Mouse (Mus musculus) adrenal gland, postnatal 14 days (tissue): ENCODE results near the gene Vpreb2. TPM values are rescaled to one million over a fixed set of nuclear protein-coding genes. Genes with fewer than 3 reads are reported as not detected.
"Not testable (repeated sequence)": the region's sequence is repeated elsewhere in the genome, so short reads cannot be mapped to it uniquely, and the experiment has no call there.

Experiments
- DNase-seq: peaks from one replicate; pipeline ENCODE4 v3.0.0; 2021; ENCODE audit warnings: mixed read lengths
- long read RNA-seq, 2 experiments: library from polyadenylated mRNA; stranded (forward); transcript quantifications; one replicate each; pipeline ENCODE4 v2.0.0; 2021
- total RNA-seq: library from RNA; stranded (reverse); gene quantifications from 2 replicates; pipeline ENCODE4 v1.2.3, GENCODE M21; 2021

The Vpreb2 gene
- total RNA-seq: not detected in 2 replicates
- long read RNA-seq, experiment 1: 0 reads
- long read RNA-seq, experiment 2: 0 reads

GRCm38 (mm10) chr16:17980128-17980527 is at the start of gene Vpreb2:
Gene Vpreb2, plus strand, starts transcription at chr16:17980428.
- DNase-seq: no peak

- no peak for DNase-seq
Observed at GRCm38 (mm10) chr16:17931906-17932460, 48.2 kb upstream of the Vpreb2 start.

- no peak for DNase-seq
Observed at GRCm38 (mm10) chr16:17933594-17934444, 46.4 kb upstream of the Vpreb2 start.

GRCm38 (mm10) chr16:17934445-17934910 is 45.8 kb upstream of the Vpreb2 start:
- peak; percentile 61 for DNase-seq

GRCm38 (mm10) chr16:17936776-17937175 is 43.5 kb upstream of the Vpreb2 start:
- peak; percentile 63 for DNase-seq

GRCm38 (mm10) chr16:17938187-17938586 is 42.0 kb upstream of the Vpreb2 start:
- DNase-seq: no peak

DNA sequence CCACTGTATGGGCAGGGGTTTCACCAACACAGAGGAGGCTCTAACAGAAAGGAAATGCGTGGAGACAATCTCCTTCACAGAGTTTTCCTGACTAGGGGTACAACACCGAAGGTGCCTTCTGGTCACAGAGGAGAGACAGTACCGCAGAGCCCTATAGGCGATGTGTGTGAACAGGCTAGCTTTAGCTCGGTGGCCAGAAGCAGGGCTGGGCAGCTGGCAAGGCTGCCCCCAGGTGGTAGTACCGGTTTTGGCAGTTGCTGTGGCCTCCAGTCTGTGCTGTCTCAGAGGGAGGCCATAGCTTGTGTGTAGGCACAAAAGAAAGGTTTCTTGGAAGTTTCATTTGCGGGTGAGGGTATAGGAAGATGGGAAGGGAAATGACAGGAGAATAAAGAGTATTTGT is 41.4 kb upstream of the Vpreb2 start:
- peak; percentile 83 for DNase-seq

DNA sequence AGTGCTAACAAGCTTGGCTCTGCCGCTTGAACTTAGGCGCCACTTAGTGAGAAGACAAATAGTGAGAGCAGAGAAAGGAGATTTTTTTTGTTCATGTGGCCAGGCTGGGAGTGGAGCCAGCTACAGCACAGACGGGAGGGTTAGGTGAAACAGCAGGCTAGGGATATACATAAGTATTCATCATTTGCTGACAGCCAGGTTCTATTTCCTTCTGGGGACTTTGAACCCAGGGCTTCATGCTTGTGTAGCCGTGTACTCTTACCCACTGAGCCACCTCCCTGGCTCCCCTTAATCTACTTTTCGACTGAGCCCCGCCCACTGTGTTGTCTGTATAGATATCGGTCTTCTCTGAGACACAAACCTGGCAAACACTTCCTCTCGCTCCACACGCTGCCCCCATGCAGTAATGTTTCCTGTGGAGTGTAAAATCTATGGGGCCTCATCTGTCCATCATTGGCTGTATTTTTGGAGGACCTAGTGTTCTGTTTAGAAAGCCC is 40.9 kb upstream of the Vpreb2 start:
- no peak for DNase-seq

GRCm38 (mm10) chr16:17943466-17943865 is 36.8 kb upstream of the Vpreb2 start:
- no peak for DNase-seq

DNA sequence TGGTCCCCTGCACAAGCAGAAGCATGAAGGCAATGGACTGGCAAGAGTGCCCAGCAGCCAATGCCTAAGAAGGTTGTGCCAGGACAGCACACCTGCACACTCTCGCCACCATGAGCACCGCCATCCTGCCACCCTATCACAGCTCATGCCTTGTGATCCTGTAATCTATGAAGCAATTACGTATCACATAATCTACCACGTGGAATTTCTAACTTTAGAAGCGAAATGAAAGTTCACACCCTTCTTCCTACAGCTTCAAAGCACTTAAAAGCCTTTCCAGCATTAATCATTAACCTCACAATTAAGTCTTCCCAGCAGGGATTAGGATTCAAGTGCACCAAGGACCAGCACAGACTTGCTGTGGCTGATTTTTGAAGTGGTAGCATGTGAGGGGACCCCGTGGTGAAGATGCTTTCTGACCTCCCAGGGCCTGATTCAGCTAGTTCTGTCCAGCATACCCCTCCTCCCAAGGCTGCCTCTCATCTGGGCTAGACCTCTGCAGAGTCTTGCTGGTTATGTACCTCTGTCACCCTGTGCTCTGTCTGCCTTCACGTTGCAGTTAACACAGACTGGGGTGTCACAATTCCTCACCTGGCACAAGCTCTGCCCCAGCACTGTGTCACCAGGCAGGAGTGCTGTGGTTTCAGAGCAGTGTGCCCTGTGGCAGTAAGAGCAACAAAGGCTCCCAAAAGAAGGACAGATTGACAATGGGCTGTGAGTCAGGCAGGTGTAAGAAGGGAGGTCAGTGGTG is 35.0 kb upstream of the Vpreb2 start:
- DNase-seq: no peak

DNA sequence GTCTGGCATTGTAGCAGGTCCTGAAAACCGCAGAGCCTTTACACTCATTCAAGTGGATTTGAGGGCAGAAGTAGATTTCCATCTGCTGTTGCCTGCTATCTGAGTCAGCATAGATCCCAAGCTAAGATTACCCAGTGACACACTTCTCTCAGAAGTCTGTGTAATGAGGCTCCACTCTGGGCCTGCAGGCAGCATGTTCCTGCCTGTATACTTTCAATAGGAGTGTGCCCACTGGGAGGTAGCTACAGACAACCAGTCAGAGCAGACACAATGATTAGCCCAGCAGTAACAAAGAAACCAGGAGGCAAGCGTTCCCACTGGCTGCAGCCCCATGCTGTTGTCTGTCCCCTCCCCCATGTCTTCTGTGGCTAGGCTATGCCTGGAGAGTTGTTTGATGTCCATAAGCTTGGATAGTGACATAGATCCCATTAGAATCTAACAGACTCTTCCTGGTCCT is 30.8 kb upstream of the Vpreb2 start:
- DNase-seq: no peak

- no peak for DNase-seq
Observed at GRCm38 (mm10) chr16:17950068-17950467, 30.2 kb upstream of the Vpreb2 start.

GRCm38 (mm10) chr16:17951618-17952017 is 28.6 kb upstream of the Vpreb2 start:
- no peak for DNase-seq

- not testable (repeated sequence) for DNase-seq
Observed at GRCm38 (mm10) chr16:17956052-17956638, 24.1 kb upstream of the Vpreb2 start.

DNA sequence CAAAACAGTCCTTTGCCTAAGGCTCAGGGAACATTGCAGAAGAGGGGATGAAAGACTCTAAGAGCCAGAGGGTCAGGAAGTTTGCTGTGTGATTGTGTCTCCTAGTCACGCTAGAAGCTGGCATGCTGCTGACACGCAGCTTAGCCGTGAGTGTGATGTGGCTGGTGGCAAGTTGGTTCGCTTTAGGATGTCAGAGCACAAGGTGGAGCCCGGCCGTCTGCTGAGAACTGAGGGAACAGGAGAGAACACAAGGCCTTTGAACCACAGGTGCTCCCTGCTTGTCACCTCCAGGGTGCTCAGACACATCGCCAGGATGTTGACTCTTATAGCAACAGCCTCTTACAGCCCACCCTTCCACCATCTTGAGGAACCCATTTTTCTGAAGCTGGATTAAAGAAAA is 18.1 kb upstream of the Vpreb2 start:
- DNase-seq: no peak

- DNase-seq: no peak
Observed at GRCm38 (mm10) chr16:17971853-17972252, 8.4 kb upstream of the Vpreb2 start.

GRCm38 (mm10) chr16:17977840-17978239 is 2.4 kb upstream of the Vpreb2 start:
- DNase-seq: not testable (repeated sequence)

DNA sequence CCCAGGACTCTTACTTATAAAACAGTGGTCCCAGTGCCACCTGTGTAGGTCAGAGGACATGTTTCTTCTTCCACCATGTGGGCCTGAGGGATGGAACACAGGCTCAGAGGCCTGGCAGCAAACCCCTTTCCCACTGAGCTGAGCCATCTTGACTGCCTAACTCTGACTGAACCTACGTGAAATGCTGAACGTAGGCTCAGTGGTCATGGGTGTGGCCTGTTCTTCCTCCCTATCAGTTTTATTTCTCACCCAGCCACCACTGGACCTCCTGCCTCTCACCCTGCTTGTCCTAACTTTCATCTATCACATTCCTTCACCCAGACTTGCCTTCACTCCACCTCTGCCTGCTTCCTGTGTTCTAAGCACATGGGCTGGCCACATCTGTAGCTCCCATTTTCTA is 3.0 kb downstream of the Vpreb2 start:
- no peak for DNase-seq

DNA sequence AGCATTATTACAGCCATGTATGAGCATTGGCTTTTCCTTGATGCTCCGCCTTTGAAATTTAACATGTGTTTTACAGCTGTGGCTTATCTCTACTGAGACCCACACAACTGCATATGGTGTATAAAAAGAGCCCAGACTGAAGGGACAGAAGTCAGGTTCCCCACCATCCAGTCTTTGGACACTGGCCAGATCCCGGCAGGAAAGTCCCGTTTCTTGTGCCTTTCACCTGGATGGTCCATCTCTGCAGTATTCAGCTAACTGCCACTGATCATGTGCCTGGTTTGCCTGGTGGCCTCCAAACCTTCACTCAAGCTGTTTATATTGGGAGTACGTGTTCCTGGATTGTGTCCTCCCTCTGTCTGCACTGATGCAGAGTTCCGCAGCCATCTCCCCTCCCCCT is 4.0 kb downstream of the Vpreb2 start:
- no peak for DNase-seq

- no peak for DNase-seq
Observed at GRCm38 (mm10) chr16:17985078-17985477, 4.8 kb downstream of the Vpreb2 start.

GRCm38 (mm10) chr16:17986456-17987132 is 6.4 kb downstream of the Vpreb2 start:
- peak; percentile 79 for DNase-seq

- DNase-seq: no peak
Observed at GRCm38 (mm10) chr16:17987703-17988102, 7.5 kb downstream of the Vpreb2 start.
